Mouse (Mus musculus) cerebellum, adult 2 months (tissue): ENCODE data around the gene Wfikkn1.

Experiments used
- CTCF ChIP-seq: fragments of 200-500 bp; IDR thresholded peaks from 2 replicates; pipeline ENCODE4 v1.5.1; 2011; ENCODE audit warnings: low read depth, mild to moderate bottlenecking, control low read depth, low read length, moderate library complexity, borderline replicate concordance; ENCODE audit not compliant: insufficient read depth
- POLR2A ChIP-seq: fragments of 200-500 bp; IDR thresholded peaks from 2 replicates; pipeline ENCODE4 v1.6.1; 2011; ENCODE audit warnings: low read length, control low read depth, borderline replicate concordance; ENCODE audit not compliant: insufficient read depth

DNA sequence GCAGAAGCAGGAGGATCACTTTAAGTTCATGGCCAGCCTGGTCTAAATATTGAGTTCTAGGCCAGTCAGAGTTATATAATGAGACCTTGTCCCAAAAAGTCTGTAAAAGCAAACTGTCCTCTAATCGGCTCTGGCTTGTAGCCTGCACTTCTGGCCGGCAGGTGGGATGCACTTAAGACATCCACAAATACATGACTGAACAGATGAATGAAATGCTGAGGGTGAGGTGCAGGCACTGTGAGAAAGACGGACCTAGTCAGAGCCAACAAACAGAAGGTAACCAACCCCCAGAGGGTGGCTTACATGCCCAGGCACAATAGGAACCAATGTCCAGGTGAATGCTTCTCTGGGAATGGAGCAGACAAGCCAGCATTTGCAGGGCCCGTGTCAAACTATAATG, 33.6 kb upstream of the Wfikkn1 start:
- no peak for TF ChIP-seq CTCF
- no peak for TF ChIP-seq POLR2A
